In the genomic region with DNA sequence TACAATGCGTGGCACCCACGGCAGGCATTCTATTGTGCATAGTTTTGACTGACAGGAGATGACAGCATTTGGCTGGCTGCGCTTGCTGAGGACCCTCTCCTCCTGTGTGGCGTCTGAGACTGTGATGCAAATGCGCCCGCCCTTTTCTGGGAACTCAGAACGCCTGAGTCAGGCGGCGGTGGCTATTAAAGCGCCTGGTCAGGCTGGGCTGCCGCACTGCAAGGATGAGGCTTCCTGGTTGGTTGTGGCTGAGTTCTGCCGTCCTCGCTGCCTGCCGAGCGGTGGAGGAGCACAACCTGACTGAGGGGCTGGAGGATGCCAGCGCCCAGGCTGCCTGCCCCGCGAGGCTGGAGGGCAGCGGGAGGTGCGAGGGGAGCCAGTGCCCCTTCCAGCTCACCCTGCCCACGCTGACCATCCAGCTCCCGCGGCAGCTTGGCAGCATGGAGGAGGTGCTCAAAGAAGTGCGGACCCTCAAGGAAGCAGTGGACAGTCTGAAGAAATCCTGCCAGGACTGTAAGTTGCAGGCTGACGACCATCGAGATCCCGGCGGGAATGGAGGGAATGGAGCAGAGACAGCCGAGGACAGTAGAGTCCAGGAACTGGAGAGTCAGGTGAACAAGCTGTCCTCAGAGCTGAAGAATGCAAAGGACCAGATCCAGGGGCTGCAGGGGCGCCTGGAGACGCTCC, we compare ENCODE assay signal across 8 mouse cellular contexts. TPM values are rescaled to one million over a fixed set of nuclear protein-coding genes. Genes with fewer than 3 reads are reported as not detected.
DNase-seq lines count a peak whose midpoint lies in the region; ATAC-seq and TF ChIP-seq lines count a peak whose summit lies in the region.

A gene (plus strand): TSS at position 150 of the 687 bp plus-strand sequence.

- peak; percentile 2; the same call in 1 of the 2 replicates for TF ChIP-seq CTCF in intestine, postnatal 0 days (IDR thresholded peaks at IDR 0.05; ENCODE audit: low read depth)

- H3K9me3 ChIP-seq in intestine, postnatal 0 days (ENCODE audit: control insufficient read depth): no peaks in the 10 kb centered on the region
- no peaks in the 10 kb centered on the region for H3K9me3 ChIP-seq in limb, embryonic 15.5 days
- no peaks in the 10 kb centered on the region for H3K9me3 ChIP-seq in midbrain, embryonic 15.5 days

- peak; percentile 25 for DNase-seq in left cerebral cortex, adult 18-20 months (ENCODE audit: low spot score in 2 of 2)
- no peak for DNase-seq in left cerebral cortex, adult 11 months (ENCODE audit: low spot score)
- peak; percentile 71 for DNase-seq in embryo, embryonic 9.5 days (ENCODE audit: extremely low spot score)
- DNase-seq in heart, adult 11 months: peak; percentile 97
- DNase-seq in spleen, postnatal 14 days (ENCODE audit: low spot score in 2 of 2): peak; percentile 15 to 21

- H3K4me1 ChIP-seq in intestine, postnatal 0 days (replicated peaks; ENCODE audit: control insufficient read depth, insufficient read depth, low read length): no peaks in the 10 kb centered on the region
- H3K4me1 ChIP-seq in limb, embryonic 15.5 days: peaks cover 8% of the 10 kb centered on the region
- H3K4me1 ChIP-seq in midbrain, embryonic 15.5 days: peaks cover 15% of the 10 kb centered on the region

- no peaks in the 10 kb centered on the region for H3K27me3 ChIP-seq in intestine, postnatal 0 days (replicated peaks; ENCODE audit: control insufficient read depth, insufficient read depth, low read length)
- H3K27me3 ChIP-seq in limb, embryonic 15.5 days: peaks cover 11% of the 10 kb centered on the region; the same call in 1 of the 2 replicates
- H3K27me3 ChIP-seq in midbrain, embryonic 15.5 days (replicated peaks): no peaks in the 10 kb centered on the region

- peak within 1 kb of the TSS; percentile 29; the same call in 1 of the 2 replicates for H3K27ac ChIP-seq in intestine, postnatal 0 days (ENCODE audit: low read depth, low read length)
- H3K27ac ChIP-seq in limb, embryonic 15.5 days: no peak within 1 kb of the TSS
- peak within 1 kb of the TSS; percentile 49 for H3K27ac ChIP-seq in midbrain, embryonic 15.5 days

- H3K4me2 ChIP-seq in intestine, postnatal 0 days (replicated peaks; ENCODE audit: low read depth): peak within 1 kb of the TSS; percentile 99
- H3K4me2 ChIP-seq in limb, embryonic 15.5 days: peak within 1 kb of the TSS; percentile 82
- peak within 1 kb of the TSS; percentile 95 for H3K4me2 ChIP-seq in midbrain, embryonic 15.5 days

- H3K9ac ChIP-seq in intestine, postnatal 0 days (ENCODE audit: low read depth, low read length): peak within 1 kb of the TSS; percentile 58
- peak within 1 kb of the TSS; percentile 27; the same call in 1 of the 2 replicates for H3K9ac ChIP-seq in limb, embryonic 15.5 days
- H3K9ac ChIP-seq in midbrain, embryonic 15.5 days: peak within 1 kb of the TSS; percentile 71

- WGBS in intestine, postnatal 0 days: 4% methylated on average over 31 of the region's 31 CpGs
- WGBS in limb, embryonic 15.5 days: 6% methylated on average over 31 of the region's 31 CpGs
- 5% methylated on average over 31 of the region's 31 CpGs for WGBS in midbrain, embryonic 15.5 days

- no peaks in the 10 kb centered on the region for H3K36me3 ChIP-seq in intestine, postnatal 0 days (ENCODE audit: control insufficient read depth, insufficient read depth)
- no peaks in the 10 kb centered on the region for H3K36me3 ChIP-seq in limb, embryonic 15.5 days
- H3K36me3 ChIP-seq in midbrain, embryonic 15.5 days (replicated peaks): no peaks in the 10 kb centered on the region

- peak within 1 kb of the TSS; percentile 55 for H3K4me3 ChIP-seq in intestine, postnatal 0 days (ENCODE audit: low read depth, low read length)
- peak within 1 kb of the TSS; percentile 42 for H3K4me3 ChIP-seq in limb, embryonic 15.5 days
- H3K4me3 ChIP-seq in midbrain, embryonic 15.5 days: peak within 1 kb of the TSS; percentile 59

- peak; percentile 79 for ATAC-seq in intestine, postnatal 0 days
- no peak for ATAC-seq in limb, embryonic 15.5 days (ENCODE audit: insufficient number of reproducible peaks, low FRiP score, low TSS enrichment, low read depth)
- peak; percentile 95 for ATAC-seq in midbrain, embryonic 15.5 days (replicated peaks)

RNA-seq across cellular contexts. Expression of the gene that starts here (rescaled TPM):
- 1 to 10 TPM; 1.7 to 2.1 TPM for total RNA-seq in left cerebral cortex, adult 18-20 months (2021)
- 24.5 and 26.3 TPM in 2 replicates for polyA plus RNA-seq in intestine, postnatal 0 days (2015; fragmentation: Nextera tagmentation; extraction: Ambion mirVana)
- 2.9 TPM in 2 replicates for polyA plus RNA-seq in limb, embryonic 15.5 days (2015; fragmentation: Nextera tagmentation; extraction: Ambion mirVana)
- 1.9 and 2.4 TPM in 2 replicates for polyA plus RNA-seq in midbrain, embryonic 15.5 days (2015; fragmentation: Nextera tagmentation; extraction: Ambion mirVana)
